In genomic region chr8:128025251-128025856, GRCm38 (mm10) we compare ENCODE assay signal across 8 mouse cellular contexts.
DNase-seq lines count a peak whose midpoint lies in the region; ATAC-seq and TF ChIP-seq lines count a peak whose summit lies in the region.

No protein-coding gene starts in this region.

- 17% methylated on average over 7 of the region's 7 CpGs for WGBS in hindbrain, postnatal 0 days
- WGBS in limb, embryonic 11.5 days = 56% methylated on average over 7 of the region's 7 CpGs
- 35% methylated on average over 7 of the region's 7 CpGs for WGBS in midbrain, embryonic 14.5 days

- H3K9ac ChIP-seq in hindbrain, postnatal 0 days (replicated peaks; ENCODE audit: low read length) = no peak overlapping the region
- H3K9ac ChIP-seq in limb, embryonic 11.5 days (ENCODE audit: low read length) = no peak overlapping the region
- H3K9ac ChIP-seq in midbrain, embryonic 14.5 days (replicated peaks; ENCODE audit: low read length) = no peak overlapping the region

- H3K27me3 ChIP-seq in hindbrain, postnatal 0 days (ENCODE audit: insufficient read depth, low read length) = no peaks in the 10 kb centered on the region
- H3K27me3 ChIP-seq in limb, embryonic 11.5 days (ENCODE audit: control insufficient read depth, insufficient read depth, low read length) = no peaks in the 10 kb centered on the region
- no peaks in the 10 kb centered on the region for H3K27me3 ChIP-seq in midbrain, embryonic 14.5 days (ENCODE audit: control insufficient read depth, insufficient read depth, low read length)

- H3K4me3 ChIP-seq in hindbrain, postnatal 0 days (ENCODE audit: low read length) = no peak overlapping the region
- H3K4me3 ChIP-seq in limb, embryonic 11.5 days (ENCODE audit: low read depth, low read length) = no peak overlapping the region
- no peak overlapping the region for H3K4me3 ChIP-seq in midbrain, embryonic 14.5 days (replicated peaks; ENCODE audit: low read depth, low read length)

- H3K9me3 ChIP-seq in hindbrain, postnatal 0 days (ENCODE audit: low read length) = no peaks in the 10 kb centered on the region
- H3K9me3 ChIP-seq in limb, embryonic 11.5 days (ENCODE audit: control insufficient read depth, low read length) = no peaks in the 10 kb centered on the region
- no peaks in the 10 kb centered on the region for H3K9me3 ChIP-seq in midbrain, embryonic 14.5 days (ENCODE audit: control insufficient read depth, low read length)

- peak; percentile 7 to 50 for DNase-seq in left cerebral cortex, postnatal 10 days (ENCODE audit: extremely low spot score in 1 of 2, low spot score in 2 of 2)
- DNase-seq in left cerebral cortex, adult 8-10 months (ENCODE audit: low spot score in 2 of 2) = no peak
- peak; percentile 22 to 65 for DNase-seq in cerebellum, postnatal 4 days (ENCODE audit: low spot score in 2 of 2)
- DNase-seq in gastrocnemius, postnatal 25 days = peak; percentile 76
- DNase-seq in hindbrain, postnatal 0 days (ENCODE audit: low spot score) = peak; percentile 73
- DNase-seq in limb, embryonic 11.5 days (ENCODE audit: low spot score) = peak; percentile 45
- DNase-seq in midbrain, embryonic 14.5 days = peak; percentile 52

- intact Hi-C loops in left cerebral cortex, postnatal 10 days (cut with DNase I) = no loop called here

- H3K4me1 ChIP-seq in hindbrain, postnatal 0 days (ENCODE audit: insufficient read depth, low read length) = peaks cover 8% of the 10 kb centered on the region; the same call in 1 of the 2 replicates
- peaks cover 2% of the 10 kb centered on the region; the same call in 1 of the 2 replicates for H3K4me1 ChIP-seq in limb, embryonic 11.5 days (ENCODE audit: control insufficient read depth, insufficient read depth, low read length)
- H3K4me1 ChIP-seq in midbrain, embryonic 14.5 days (ENCODE audit: control insufficient read depth, insufficient read depth, low read length) = peaks cover 10% of the 10 kb centered on the region

- no peaks in the 10 kb centered on the region for H3K36me3 ChIP-seq in hindbrain, postnatal 0 days (ENCODE audit: insufficient read depth, low read length)
- no peaks in the 10 kb centered on the region for H3K36me3 ChIP-seq in limb, embryonic 11.5 days (ENCODE audit: control insufficient read depth, insufficient read depth, low read length)
- H3K36me3 ChIP-seq in midbrain, embryonic 14.5 days (ENCODE audit: control insufficient read depth, insufficient read depth, low read length) = no peaks in the 10 kb centered on the region

- H3K4me2 ChIP-seq in hindbrain, postnatal 0 days (ENCODE audit: low read depth, low read length) = no peak overlapping the region
- H3K4me2 ChIP-seq in limb, embryonic 11.5 days (ENCODE audit: low read depth, severe bottlenecking) = no peak overlapping the region
- no peak overlapping the region for H3K4me2 ChIP-seq in midbrain, embryonic 14.5 days (ENCODE audit: low read length)

- no peak for TF ChIP-seq CTCF in hindbrain, postnatal 0 days (IDR thresholded peaks at IDR 0.05; ENCODE audit: low read depth)

- H3K27ac ChIP-seq in hindbrain, postnatal 0 days = peak overlapping the region; percentile 45; the same call in 1 of the 2 replicates
- H3K27ac ChIP-seq in limb, embryonic 11.5 days (replicated peaks; ENCODE audit: low read depth, low read length) = no peak overlapping the region
- H3K27ac ChIP-seq in midbrain, embryonic 14.5 days (replicated peaks; ENCODE audit: low read depth, low read length) = peak overlapping the region; percentile 70

- ATAC-seq in hindbrain, postnatal 0 days = peak; percentile 91
- peak; percentile 47 for ATAC-seq in limb, embryonic 11.5 days (ENCODE audit: insufficient number of reproducible peaks, low FRiP score, low TSS enrichment, low read depth)
- ATAC-seq in midbrain, embryonic 14.5 days (ENCODE audit: low FRiP score, low TSS enrichment) = peak; percentile 78; the same call in 1 of the 2 replicates
- ATAC-seq in erythroid progenitor cell, adult 5-6 weeks (replicated peaks; ENCODE audit: low FRiP score, poor library complexity, severe bottlenecking) = no peak

Comparison
In these comparisons a context has a peak if more than half of its experiments do, and no peak if none do; other contexts are left out.
1. DNase-seq: peak in left cerebral cortex, postnatal 10 days (2 of 2), cerebellum, postnatal 4 days (2 of 2), gastrocnemius, postnatal 25 days (single experiment), hindbrain, postnatal 0 days (single experiment), limb, embryonic 11.5 days (single experiment) and midbrain, embryonic 14.5 days (single experiment); none in left cerebral cortex, adult 8-10 months (0 of 2).